Mouse (Mus musculus) cerebellum, postnatal 14 days (tissue): ENCODE results near the gene Gm14139.
"Not testable (repeated sequence)": the region's sequence is repeated elsewhere in the genome, so short reads cannot be mapped to it uniquely, and the experiment has no call there.

Source experiments
- DNase-seq, 2 experiments: peaks; one replicate each; pipeline ENCODE4 v3.0.0; 2021; ENCODE audit warnings: mixed read lengths in 2 of 2

Gm14139 gene

GRCm38 (mm10) chr2:150181570-150181999, at the start of gene Gm14139:
Gm14139 (plus strand) TSS chr2:150181755.
- not testable (repeated sequence) for DNase-seq

GRCm38 (mm10) chr2:150132002-150132401, 49.6 kb upstream of the Gm14139 start:
- DNase-seq, result not testable (repeated sequence)

- no peak for DNase-seq
Measured at GRCm38 (mm10) chr2:150132773-150133172, 48.8 kb upstream of the Gm14139 start.

- DNase-seq, result peak; percentile 85 to 87
Measured at GRCm38 (mm10) chr2:150136435-150136897, 45.1 kb upstream of the Gm14139 start, which contains the start of gene Zfp120. Zfp120 (minus strand) TSS chr2:150136708.

GRCm38 (mm10) chr2:150166703-150167102, 14.9 kb upstream of the Gm14139 start:
- no peak for DNase-seq

GRCm38 (mm10) chr2:150173833-150174232, 7.7 kb upstream of the Gm14139 start:
- no peak for DNase-seq

GRCm38 (mm10) chr2:150179579-150179978, 2.0 kb upstream of the Gm14139 start, which contains the start of gene Gm10770:
Gm10770 (minus strand) TSS chr2:150179679.
- not testable (repeated sequence) for DNase-seq

GRCm38 (mm10) chr2:150181046-150181445, 509 bp upstream of the Gm14139 start:
- DNase-seq, result not testable (repeated sequence)

GRCm38 (mm10) chr2:150217600-150218362, 36.2 kb downstream of the Gm14139 start, which contains the start of gene Zfp937:
Zfp937 (plus strand) TSS chr2:150218073.
- DNase-seq, result peak; percentile 78 to 80

GRCm38 (mm10) chr2:150218363-150218725, 36.8 kb downstream of the Gm14139 start:
- not testable (repeated sequence) for DNase-seq

GRCm38 (mm10) chr2:150223263-150223662, 41.7 kb downstream of the Gm14139 start:
- DNase-seq, result not testable (repeated sequence)
